Mouse (Mus musculus) ES-Bruce4 (cell line): ENCODE measurements at regions not wholly inside any gene's neighbourhood (a gene's known extent, or its start where the extent isn't known, plus 50 kb on each side); places are given as distances from the start of the nearest gene placed in this dataset.

Source experiments
- CTCF ChIP-seq: IDR thresholded peaks from one replicate; pipeline ENCODE4 v1.8.1; 2011; ENCODE audit warnings: low read depth, low read length
- EP300 ChIP-seq: IDR thresholded peaks from 2 replicates; pipeline ENCODE4 v1.6.1; 2011; ENCODE audit warnings: low read depth, low read length; ENCODE audit not compliant: insufficient read depth
- POLR2A ChIP-seq: IDR thresholded peaks from one replicate; pipeline ENCODE4 v1.8.1; 2011; ENCODE audit warnings: low read length; ENCODE audit not compliant: insufficient read depth

DNA sequence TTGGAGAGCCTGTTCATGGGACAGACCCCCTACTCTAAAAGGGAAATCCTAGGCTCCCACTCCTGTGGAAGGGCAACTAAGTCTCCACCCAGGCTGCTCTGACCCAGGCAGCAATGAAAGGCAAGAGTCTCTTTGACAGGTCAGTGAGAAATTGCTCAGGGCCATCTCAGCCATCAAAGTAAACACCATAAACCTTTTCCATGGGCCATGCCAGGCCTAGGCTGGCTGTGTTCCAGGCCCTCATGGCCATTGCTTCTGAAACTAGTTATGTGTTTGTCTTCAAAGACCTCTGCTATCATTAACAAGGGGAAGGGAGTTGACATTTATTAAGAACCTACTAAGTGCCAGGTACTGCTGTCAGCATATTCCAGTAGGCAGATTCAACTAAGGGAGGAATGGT, 101.8 kb upstream of the Slc22a23 start:
- no peak for TF ChIP-seq CTCF
- TF ChIP-seq POLR2A, result no peak
- no peak for TF ChIP-seq EP300
